Mouse (Mus musculus) midbrain, embryonic 11.5 days (tissue): ENCODE measurements at regions not wholly inside any gene's neighbourhood (a gene's known extent, or its start where the extent isn't known, plus 50 kb on each side); places are given as distances from the start of the nearest gene placed in this dataset.

Source experiments
- ATAC-seq: fragments of 200-750 bp; cut with Nextera tagmentation; 2 replicates; pipeline ENCODE4 v1.8.0; 2017; ENCODE audit warnings: moderate TSS enrichment, moderate library complexity; ENCODE audit not compliant: low FRiP score
- DNase-seq: peaks from one replicate; pipeline ENCODE4 v3.0.0; 2015; ENCODE audit warnings: low spot score; ENCODE audit errors: missing footprints
- H3K27ac ChIP-seq: fragments of 300-500 bp; sonication (generic); 2 replicates; pipeline ENCODE4 v1.5.1; 2014; ENCODE audit warnings: low read depth, low read length
- H3K27me3 ChIP-seq: fragments of 300-500 bp; sonication (generic); 2 replicates; pipeline ENCODE4 v1.6.1; 2014; ENCODE audit warnings: mild to moderate bottlenecking, low read length, moderate library complexity, mixed read lengths; ENCODE audit not compliant: control insufficient read depth, insufficient read depth
- H3K36me3 ChIP-seq: fragments of 300-500 bp; sonication (generic); 2 replicates; pipeline ENCODE4 v1.6.1; 2014; ENCODE audit warnings: mild to moderate bottlenecking, low read length, moderate library complexity, mixed read lengths; ENCODE audit not compliant: control insufficient read depth, insufficient read depth
- H3K4me1 ChIP-seq: fragments of 300-500 bp; sonication (generic); 2 replicates; pipeline ENCODE4 v1.6.1; 2014; ENCODE audit warnings: low read length; ENCODE audit not compliant: control insufficient read depth, insufficient read depth
- H3K4me2 ChIP-seq: fragments of 300-500 bp; sonication (generic); 2 replicates; pipeline ENCODE4 v1.6.1; 2014; ENCODE audit warnings: mild to moderate bottlenecking, moderate library complexity
- H3K4me3 ChIP-seq: fragments of 300-500 bp; sonication (generic); 2 replicates; pipeline ENCODE4 v1.5.1; 2014; ENCODE audit warnings: low read depth, low read length
- H3K9ac ChIP-seq: fragments of 300-500 bp; sonication (generic); 2 replicates; pipeline ENCODE4 v1.6.1; 2014; ENCODE audit warnings: low read length
- H3K9me3 ChIP-seq: fragments of 300-500 bp; sonication (generic); 2 replicates; pipeline ENCODE4 v1.6.1; 2016; ENCODE audit warnings: low read length; ENCODE audit not compliant: control insufficient read depth
- WGBS: fragments of 180-500 bp; shearing (Covaris S2); extraction: QIAGEN DNeasy Blood & Tissue Kit; methylation state at CpG from one replicate; pipeline ENCODE4 v1.1.7; 2014; 5-methylcytosine and 5-hydroxymethylcytosine counted together

- H3K4me1 ChIP-seq: peaks cover 27% of the 10 kb centered on the region
- DNase-seq (peak; percentile 97), ATAC-seq (peak; percentile 2; the same call in 1 of the 2 replicates)
- H3K4me3 ChIP-seq: peak overlapping the region; percentile 58
- no peaks in the 10 kb centered on the region for H3K36me3 ChIP-seq
- peak overlapping the region; percentile 100 for H3K27ac ChIP-seq
- WGBS: 2% methylated on average over 21 of the region's 21 CpGs
- peak overlapping the region; percentile 75 for H3K4me2 ChIP-seq
- no peaks in the 10 kb centered on the region for H3K27me3 ChIP-seq
- no peaks in the 10 kb centered on the region for H3K9me3 ChIP-seq
- H3K9ac ChIP-seq: peak overlapping the region; percentile 97
Observed at GRCm38 (mm10) chr7:73616971-73617906, 75.6 kb upstream of the Chd2 start.

DNA sequence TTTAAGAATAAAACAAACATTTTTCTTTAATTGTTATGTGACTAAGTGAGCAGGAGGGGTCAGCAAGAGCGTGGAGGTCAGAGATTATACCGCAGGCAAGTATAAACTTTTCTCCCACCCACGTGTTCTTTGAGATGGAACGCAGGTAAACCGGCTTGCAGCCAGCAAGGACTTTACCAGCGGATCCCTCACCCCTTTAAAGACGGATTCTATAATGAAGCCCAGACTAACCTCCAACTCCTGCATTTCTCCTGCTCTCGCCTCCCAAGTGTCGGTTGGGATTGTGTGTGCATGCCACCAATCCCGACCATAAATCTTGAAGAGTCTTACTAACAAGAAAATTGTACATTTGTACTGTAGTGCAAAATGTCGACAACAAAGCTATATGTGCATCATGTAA, 74.4 kb upstream of the Chd2 start:
- H3K9me3 ChIP-seq: no peaks in the 10 kb centered on the region
- no peak overlapping the region for H3K4me3 ChIP-seq
- peak overlapping the region; percentile 100; the same call in 1 of the 2 replicates for H3K27ac ChIP-seq
- ATAC-seq (no peak), DNase-seq (no peak)
- WGBS: 29% methylated on average over 11 of the region's 11 CpGs
- no peaks in the 10 kb centered on the region for H3K27me3 ChIP-seq
- H3K9ac ChIP-seq: peak overlapping the region; percentile 12; the same call in 1 of the 2 replicates
- H3K36me3 ChIP-seq: no peaks in the 10 kb centered on the region
- H3K4me1 ChIP-seq: peaks cover 27% of the 10 kb centered on the region
- peak overlapping the region; percentile 75; the same call in 1 of the 2 replicates for H3K4me2 ChIP-seq

DNA sequence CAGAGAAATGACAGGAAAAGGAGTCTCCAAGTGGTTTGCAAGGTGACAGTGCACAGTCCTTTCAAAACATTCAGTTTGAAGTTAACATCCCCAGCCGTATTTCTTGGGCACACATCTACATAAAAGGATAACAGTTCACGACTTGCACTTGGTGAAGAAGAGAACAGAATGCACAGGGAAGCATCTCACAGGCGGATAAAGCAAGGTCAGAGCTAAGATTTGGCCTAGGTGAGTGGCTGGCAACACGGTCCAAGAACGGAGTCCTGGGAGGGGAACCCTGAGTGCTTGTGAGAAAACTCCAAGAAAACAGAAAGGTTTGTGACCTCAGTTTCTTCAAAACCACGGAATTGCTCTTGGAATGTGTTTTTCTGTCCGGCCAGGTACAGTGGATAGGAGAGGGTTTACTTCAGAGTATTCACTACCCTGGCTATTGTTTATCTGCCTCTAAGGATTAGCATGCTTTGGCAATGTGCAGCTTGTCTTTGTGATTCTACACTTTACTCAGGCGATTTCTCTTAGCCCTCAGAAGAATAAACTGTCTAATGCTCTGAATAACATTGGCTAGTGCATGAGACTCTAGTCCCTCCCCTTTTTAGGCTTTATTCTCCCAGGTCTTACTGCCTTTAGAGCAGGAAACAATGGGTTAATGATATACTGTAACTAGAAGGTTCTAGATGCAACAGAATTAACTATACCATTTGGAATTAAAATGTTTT, 73.4 kb upstream of the Chd2 start:
- 67% methylated on average over 8 of the region's 8 CpGs for WGBS
- no peak overlapping the region for H3K27ac ChIP-seq

DNA sequence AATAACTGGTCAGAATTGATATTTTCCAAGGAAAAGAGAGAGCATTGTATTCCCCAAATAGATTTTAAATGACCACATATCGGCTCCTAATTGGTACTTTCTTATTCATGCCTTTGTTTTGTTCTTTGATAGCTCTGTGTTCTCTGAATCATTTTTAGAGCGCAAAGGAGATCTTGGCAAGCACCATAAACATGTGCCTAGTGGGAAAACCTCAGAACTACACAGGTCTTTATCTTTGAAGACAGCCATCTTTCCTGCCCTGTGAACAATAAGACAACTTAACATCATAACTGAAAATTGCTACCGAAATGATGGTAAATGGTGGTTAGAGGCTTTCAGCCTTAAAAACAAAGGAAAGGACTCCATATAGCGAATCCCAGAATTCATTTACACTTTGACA, 72.7 kb upstream of the Chd2 start:
- no peak for DNase-seq
- 93% methylated on average over 4 of the region's 4 CpGs for WGBS
- H3K4me1 ChIP-seq: peaks cover 27% of the 10 kb centered on the region
- H3K4me3 ChIP-seq: no peak overlapping the region
- H3K4me2 ChIP-seq: no peak overlapping the region
- H3K36me3 ChIP-seq: no peaks in the 10 kb centered on the region
- ATAC-seq: no peak
- no peak overlapping the region for H3K27ac ChIP-seq
- H3K9me3 ChIP-seq: no peaks in the 10 kb centered on the region
- H3K9ac ChIP-seq: no peak overlapping the region
- H3K27me3 ChIP-seq: no peaks in the 10 kb centered on the region

More for the DNA sequence above, 73.4 kb upstream of the Chd2 start:
- Histone ChIP-seq H3K9ac (no peak overlapping the region), H3K4me2 (no peak overlapping the region), H3K36me3 (no peaks in the 10 kb centered on the region), H3K9me3 (no peaks in the 10 kb centered on the region), H3K4me1 (peaks cover 27% of the 10 kb centered on the region), H3K27me3 (no peaks in the 10 kb centered on the region), H3K4me3 (no peak overlapping the region)
- ATAC-seq: no peak
- DNase-seq: no peak

DNA sequence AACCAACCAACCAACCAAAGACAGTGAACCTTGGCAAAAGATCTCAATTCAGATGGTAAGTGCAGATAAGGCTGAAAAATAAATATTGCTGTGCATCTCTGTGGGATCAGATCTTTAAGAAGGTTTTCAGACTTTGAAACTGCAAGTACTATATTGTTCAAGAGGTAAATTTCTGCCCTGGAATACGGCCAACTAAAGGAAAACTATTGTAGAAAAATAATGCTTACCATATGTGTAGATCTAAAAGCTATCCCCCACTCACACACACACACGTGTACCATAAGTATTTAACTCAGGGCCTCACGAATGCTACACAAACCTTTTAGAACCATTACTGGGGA, 71.1 kb upstream of the Chd2 start:
- H3K27me3 ChIP-seq: no peaks in the 10 kb centered on the region
- H3K4me3 ChIP-seq: no peak overlapping the region
- H3K9ac ChIP-seq: no peak overlapping the region
- H3K9me3 ChIP-seq: no peaks in the 10 kb centered on the region
- ATAC-seq (no peak), DNase-seq (no peak)
- H3K27ac ChIP-seq: no peak overlapping the region
- WGBS: 84% methylated on average over 3 of the region's 3 CpGs
- no peaks in the 10 kb centered on the region for H3K36me3 ChIP-seq
- H3K4me1 ChIP-seq: peaks cover 27% of the 10 kb centered on the region
- H3K4me2 ChIP-seq: no peak overlapping the region

- H3K9me3 ChIP-seq: no peaks in the 10 kb centered on the region
- H3K27ac ChIP-seq: no peak overlapping the region
- no peaks in the 10 kb centered on the region for H3K27me3 ChIP-seq
- DNase-seq (no peak), ATAC-seq (no peak)
- peaks cover 28% of the 10 kb centered on the region for H3K4me1 ChIP-seq
- H3K9ac ChIP-seq: no peak overlapping the region
- no peak overlapping the region for H3K4me3 ChIP-seq
- WGBS: 91% methylated on average over 12 of the region's 12 CpGs
- no peaks in the 10 kb centered on the region for H3K36me3 ChIP-seq
- H3K4me2 ChIP-seq: no peak overlapping the region
Observed at GRCm38 (mm10) chr7:73611866-73612751, 70.5 kb upstream of the Chd2 start.

- Histone ChIP-seq H3K4me3 (no peak overlapping the region), H3K9me3 (no peaks in the 10 kb centered on the region), H3K4me1 (peaks cover 10% of the 10 kb centered on the region), H3K9ac (no peak overlapping the region), H3K27me3 (no peaks in the 10 kb centered on the region), H3K4me2 (no peak overlapping the region), H3K27ac (no peak overlapping the region), H3K36me3 (no peaks in the 10 kb centered on the region)
- DNase-seq: no peak
- no peak for ATAC-seq
- WGBS: 60% methylated on average over 5 of the region's 5 CpGs
Observed at GRCm38 (mm10) chr7:73608804-73609275, 67.2 kb upstream of the Chd2 start.

GRCm38 (mm10) chr7:73608070-73608803, 66.6 kb upstream of the Chd2 start:
- peak overlapping the region; percentile 49; the same call in 1 of the 2 replicates for H3K4me2 ChIP-seq
- peak; percentile 89 for DNase-seq
- 39% methylated on average over 8 of the region's 8 CpGs for WGBS

More at GRCm38 (mm10) chr7:73608070-73608803, 66.6 kb upstream of the Chd2 start:
- H3K9me3 ChIP-seq: no peaks in the 10 kb centered on the region
- H3K27ac ChIP-seq: peak overlapping the region; percentile 75; the same call in 1 of the 2 replicates
- no peak for ATAC-seq
- no peak overlapping the region for H3K4me3 ChIP-seq
- H3K36me3 ChIP-seq: no peaks in the 10 kb centered on the region
- H3K4me1 ChIP-seq: peaks cover 10% of the 10 kb centered on the region
- no peaks in the 10 kb centered on the region for H3K27me3 ChIP-seq
- H3K9ac ChIP-seq: peak overlapping the region; percentile 36; the same call in 1 of the 2 replicates
